Mouse (Mus musculus) E14TG2a.4 (cell line): ENCODE results near the gene Gatd1.

Experiments used
- H3K27me3 ChIP-seq: 2 replicates; pipeline ENCODE4 v1.6.1; 2014; ENCODE audit warnings: low read length, control low read depth; ENCODE audit not compliant: insufficient read depth
- H3K36me3 ChIP-seq: 2 replicates; pipeline ENCODE4 v1.6.1; 2014; ENCODE audit warnings: low read length, control low read depth; ENCODE audit not compliant: insufficient read depth
- H3K4me1 ChIP-seq: replicated peaks from 2 replicates; pipeline ENCODE4 v1.6.1; 2014; ENCODE audit warnings: low read depth, low read length, control low read depth
- H3K4me3 ChIP-seq: replicated peaks from 2 replicates; pipeline ENCODE4 v1.5.1; 2014; ENCODE audit warnings: mild to moderate bottlenecking, low read length
- H3K9me3 ChIP-seq: 2 replicates; pipeline ENCODE4 v1.6.1; 2014; ENCODE audit warnings: low read length, control low read depth
- CTCF ChIP-seq: conservative IDR thresholded peaks from 2 replicates; pipeline ENCODE4 v1.5.1; 2014; ENCODE audit warnings: low read length
- NANOG ChIP-seq: IDR thresholded peaks from 2 replicates; pipeline ENCODE4 v1.6.1; 2014; ENCODE audit warnings: borderline replicate concordance, low read length, mixed read lengths
- POU5F1 ChIP-seq: IDR thresholded peaks from 2 replicates; pipeline ENCODE4 v1.6.1; 2014; ENCODE audit warnings: low read length, borderline replicate concordance

Gene Gatd1

GRCm38 (mm10) chr7:141390326-141391259, 23.3 kb downstream of the Gatd1 start:
- H3K4me3 ChIP-seq, result peak overlapping the region; percentile 92; the same call in 1 of the 2 replicates
- peaks cover 53% of the 10 kb centered on the region for H3K4me1 ChIP-seq
- TF ChIP-seq POU5F1 (no peak), NANOG (no peak), CTCF (no peak)
- peaks cover 7% of the 10 kb centered on the region for H3K36me3 ChIP-seq
- H3K27me3 ChIP-seq, result 0 out of 2 replicates have a peak, but pooled peaks cover 4% of the 10 kb centered on the region
- H3K9me3 ChIP-seq, result no peaks in the 10 kb centered on the region

- no peaks in the 10 kb centered on the region for H3K9me3 ChIP-seq
- no peak overlapping the region for H3K4me3 ChIP-seq
- peaks cover 49% of the 10 kb centered on the region for H3K4me1 ChIP-seq
- no peak for TF ChIP-seq NANOG
- TF ChIP-seq CTCF, result no peak
- no peak for TF ChIP-seq POU5F1
- peaks cover 12% of the 10 kb centered on the region; the same call in 1 of the 2 replicates for H3K27me3 ChIP-seq
- no peaks in the 10 kb centered on the region for H3K36me3 ChIP-seq
Observed at GRCm38 (mm10) chr7:141388487-141389109, 25.3 kb downstream of the Gatd1 start.

GRCm38 (mm10) chr7:141387807-141388486, 26.0 kb downstream of the Gatd1 start:
- no peak for TF ChIP-seq NANOG
- TF ChIP-seq POU5F1, result no peak
- no peak for TF ChIP-seq CTCF
- Histone ChIP-seq H3K27me3 (peaks cover 12% of the 10 kb centered on the region; the same call in 1 of the 2 replicates), H3K4me3 (no peak overlapping the region), H3K36me3 (no peaks in the 10 kb centered on the region), H3K4me1 (peaks cover 44% of the 10 kb centered on the region), H3K9me3 (no peaks in the 10 kb centered on the region)

GRCm38 (mm10) chr7:141381068-141381835, 32.7 kb downstream of the Gatd1 start:
- H3K36me3 ChIP-seq, result no peaks in the 10 kb centered on the region
- H3K4me1 ChIP-seq, result peaks cover 50% of the 10 kb centered on the region
- H3K4me3 ChIP-seq, result no peak overlapping the region
- H3K27me3 ChIP-seq, result peaks cover 12% of the 10 kb centered on the region; the same call in 1 of the 2 replicates
- no peaks in the 10 kb centered on the region for H3K9me3 ChIP-seq
- no peak for TF ChIP-seq NANOG
- no peak for TF ChIP-seq POU5F1
- no peak for TF ChIP-seq CTCF

- TF ChIP-seq POU5F1, result no peak
- TF ChIP-seq NANOG, result no peak
- no peak for TF ChIP-seq CTCF
Observed at GRCm38 (mm10) chr7:141379584-141379983, 34.4 kb downstream of the Gatd1 start.

GRCm38 (mm10) chr7:141374399-141374798, 39.5 kb downstream of the Gatd1 start:
- TF ChIP-seq NANOG (no peak), CTCF (no peak), POU5F1 (no peak)
- H3K27me3 ChIP-seq, result no peaks in the 10 kb centered on the region
- H3K36me3 ChIP-seq, result no peaks in the 10 kb centered on the region
- no peak overlapping the region for H3K4me3 ChIP-seq
- peaks cover 65% of the 10 kb centered on the region for H3K4me1 ChIP-seq
- no peaks in the 10 kb centered on the region for H3K9me3 ChIP-seq

More at GRCm38 (mm10) chr7:141379584-141379983, 34.4 kb downstream of the Gatd1 start:
- Histone ChIP-seq H3K36me3 (no peaks in the 10 kb centered on the region), H3K27me3 (0 out of 2 replicates have a peak, but pooled peaks cover 3% of the 10 kb centered on the region), H3K4me1 (peaks cover 55% of the 10 kb centered on the region), H3K9me3 (no peaks in the 10 kb centered on the region), H3K4me3 (no peak overlapping the region)

GRCm38 (mm10) chr7:141373611-141374010, 40.3 kb downstream of the Gatd1 start:
- Histone ChIP-seq H3K4me3 (no peak overlapping the region), H3K27me3 (no peaks in the 10 kb centered on the region), H3K4me1 (peaks cover 69% of the 10 kb centered on the region), H3K36me3 (no peaks in the 10 kb centered on the region), H3K9me3 (no peaks in the 10 kb centered on the region)
- no peak for TF ChIP-seq NANOG
